Mouse (Mus musculus): Measurements from ENCODE around the gene Fcamr. TPM values are rescaled to one million over a fixed set of nuclear protein-coding genes. Genes with fewer than 3 reads are reported as not detected.

Gene Fcamr
- total RNA-seq, 2 experiments from 2014 or later: not detected

GRCm38 (mm10) chr1:130820316-130821148 lies 19.8 kb downstream of the Fcamr start:
- TF ChIP-seq CTCF (conservative IDR thresholded peaks at IDR 0.05): no peak
- no peak for DNase-seq (ENCODE audit: low spot score in 2 of 2)
- H3K27ac ChIP-seq: no peak overlapping the region
- H3K4me3 ChIP-seq: no peak overlapping the region

- no peak overlapping the region for H3K4me3 ChIP-seq
- TF ChIP-seq CTCF (conservative IDR thresholded peaks at IDR 0.05): no peak
- DNase-seq (ENCODE audit: low spot score in 2 of 2): no peak
- no peak overlapping the region for H3K27ac ChIP-seq
Observed at GRCm38 (mm10) chr1:130821149-130821471, 20.4 kb downstream of the Fcamr start.

GRCm38 (mm10) chr1:130821911-130822625 lies 21.4 kb downstream of the Fcamr start:
- TF ChIP-seq CTCF (conservative IDR thresholded peaks at IDR 0.05): no peak
- H3K4me3 ChIP-seq: no peak overlapping the region
- no peak overlapping the region for H3K27ac ChIP-seq
- no peak for DNase-seq (ENCODE audit: low spot score in 2 of 2)

- Histone ChIP-seq H3K27ac (no peak within 1 kb of the TSS), H3K4me3 (no peak within 1 kb of the TSS)
- TF ChIP-seq CTCF (conservative IDR thresholded peaks at IDR 0.05): no peak
- DNase-seq (ENCODE audit: low spot score in 2 of 2): no peak
Observed at GRCm38 (mm10) chr1:130826448-130826847, 25.7 kb downstream of the Fcamr start, which contains the start of gene Pigr. TSS of gene Pigr (plus strand) at chr1:130826684.

GRCm38 (mm10) chr1:130828656-130829055 lies 28.0 kb downstream of the Fcamr start:
- Histone ChIP-seq H3K4me3 (no peak overlapping the region), H3K27ac (no peak overlapping the region)
- DNase-seq (ENCODE audit: low spot score in 2 of 2): no peak
- no peak for TF ChIP-seq CTCF (conservative IDR thresholded peaks at IDR 0.05)

- Histone ChIP-seq H3K4me3 (no peak overlapping the region), H3K27ac (no peak overlapping the region)
- no peak for TF ChIP-seq CTCF (conservative IDR thresholded peaks at IDR 0.05)
- DNase-seq (ENCODE audit: low spot score in 2 of 2): no peak
Observed at GRCm38 (mm10) chr1:130829906-130830830, 29.5 kb downstream of the Fcamr start.

GRCm38 (mm10) chr1:130832230-130833149 lies 31.8 kb downstream of the Fcamr start:
- no peak for TF ChIP-seq CTCF (conservative IDR thresholded peaks at IDR 0.05)
- Histone ChIP-seq H3K4me3 (no peak overlapping the region), H3K27ac (no peak overlapping the region)
- no peak for DNase-seq (ENCODE audit: low spot score in 2 of 2)

- no peak overlapping the region for H3K27ac ChIP-seq
- peak; percentile 27 to 61 for DNase-seq (ENCODE audit: low spot score in 2 of 2)
- H3K4me3 ChIP-seq: no peak overlapping the region
- TF ChIP-seq CTCF (conservative IDR thresholded peaks at IDR 0.05): no peak
Observed at GRCm38 (mm10) chr1:130835161-130835936, 34.6 kb downstream of the Fcamr start.

GRCm38 (mm10) chr1:130838288-130838687 lies 37.6 kb downstream of the Fcamr start:
- H3K4me3 ChIP-seq: no peak overlapping the region
- peak; percentile 63 for TF ChIP-seq CTCF (conservative IDR thresholded peaks at IDR 0.05)
- no peak overlapping the region for H3K27ac ChIP-seq
- no peak for DNase-seq (ENCODE audit: low spot score in 2 of 2)

GRCm38 (mm10) chr1:130840599-130841379 lies 40.1 kb downstream of the Fcamr start:
- no peak overlapping the region for H3K27ac ChIP-seq
- DNase-seq (ENCODE audit: low spot score in 2 of 2): no peak
- TF ChIP-seq CTCF (conservative IDR thresholded peaks at IDR 0.05): no peak
- H3K4me3 ChIP-seq: no peak overlapping the region
